Mouse (Mus musculus) G1E (cell line): ENCODE measurements around the gene Ptger4.

ENCODE experiments used
- CTCF ChIP-seq: IDR thresholded peaks from 2 replicates; pipeline ENCODE4 v1.5.1; 2012; ENCODE audit warnings: low read depth, low read length, inconsistent platforms, mixed read lengths
- GATA1 ChIP-seq: IDR thresholded peaks from 2 replicates; pipeline ENCODE4 v1.6.1; 2012; ENCODE audit warnings: borderline replicate concordance, low read length, inconsistent platforms, mixed read lengths
- GATA2 ChIP-seq: IDR thresholded peaks from 2 replicates; pipeline ENCODE4 v1.6.1; 2012; ENCODE audit warnings: low read depth, low read length, inconsistent platforms, borderline replicate concordance
- POLR2AphosphoS5 ChIP-seq: IDR thresholded peaks from 2 replicates; pipeline ENCODE4 v1.6.1; 2012; ENCODE audit warnings: low read depth, low read length, inconsistent platforms; ENCODE audit not compliant: insufficient replicate concordance
- TAL1 ChIP-seq: conservative IDR thresholded peaks from 2 replicates; pipeline ENCODE4 v1.6.1; 2012; ENCODE audit warnings: low read depth, low read length, inconsistent platforms, mixed read lengths

GRCm38 (mm10) chr15:5242241-5243035 is 1.5 kb downstream of the Ptger4 start:
- no peak for TF ChIP-seq POLR2AphosphoS5
- TF ChIP-seq CTCF: no peak
- TF ChIP-seq GATA1: no peak
- no peak for TF ChIP-seq TAL1
- no peak for TF ChIP-seq GATA2
